Mouse (Mus musculus) layer of hippocampus, adult 9-11 months (tissue): ENCODE results near the gene Klk4.

Experiments
- DNase-seq: peaks from one replicate; pipeline ENCODE4 v3.0.0; 2022

The Klk4 gene

GRCm38 (mm10) chr7:43920582-43920981 lies 39.6 kb downstream of the Klk4 start:
- DNase-seq = no peak

- DNase-seq = no peak
Observed at GRCm38 (mm10) chr7:43921087-43921486, 40.1 kb downstream of the Klk4 start.

DNA sequence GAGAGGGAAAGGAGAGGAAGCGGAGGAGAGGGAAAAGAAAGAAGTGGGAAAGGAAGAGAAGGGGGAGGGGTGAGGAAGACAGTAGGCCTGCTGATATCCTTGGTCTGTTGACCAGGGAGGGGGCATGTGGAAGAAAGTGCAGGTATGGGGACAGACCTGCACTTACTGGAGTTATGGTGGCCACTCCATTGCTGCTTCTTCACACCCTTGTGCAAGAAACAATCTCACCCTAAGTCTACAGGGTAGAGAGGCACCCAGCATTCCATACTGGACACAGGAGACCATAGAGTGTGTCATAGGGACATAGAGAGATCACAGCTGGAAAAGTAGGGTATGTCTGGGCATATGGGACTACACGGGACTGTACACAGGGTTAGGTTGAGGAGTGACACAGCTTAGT lies 41.0 kb downstream of the Klk4 start:
- DNase-seq = no peak

DNA sequence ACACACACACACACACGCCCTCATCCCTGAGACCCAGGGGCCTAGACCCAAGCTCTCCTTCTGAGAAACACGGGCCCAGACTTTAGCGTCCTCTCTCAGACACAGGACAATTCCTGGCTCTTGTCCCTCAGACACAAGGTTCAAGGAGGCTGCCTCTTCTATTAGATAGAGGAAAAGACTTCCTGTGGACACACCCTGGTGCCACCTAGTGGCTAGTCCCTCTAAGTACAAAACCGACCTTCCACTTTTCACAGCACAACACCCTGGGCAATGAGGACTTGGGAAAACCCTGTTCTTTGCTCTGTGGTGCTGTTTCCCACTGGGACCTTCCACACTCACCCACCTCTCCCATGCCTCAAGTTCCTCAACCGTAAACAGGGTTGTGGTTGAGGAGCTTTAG lies 45.0 kb downstream of the Klk4 start:
- DNase-seq = no peak

DNA sequence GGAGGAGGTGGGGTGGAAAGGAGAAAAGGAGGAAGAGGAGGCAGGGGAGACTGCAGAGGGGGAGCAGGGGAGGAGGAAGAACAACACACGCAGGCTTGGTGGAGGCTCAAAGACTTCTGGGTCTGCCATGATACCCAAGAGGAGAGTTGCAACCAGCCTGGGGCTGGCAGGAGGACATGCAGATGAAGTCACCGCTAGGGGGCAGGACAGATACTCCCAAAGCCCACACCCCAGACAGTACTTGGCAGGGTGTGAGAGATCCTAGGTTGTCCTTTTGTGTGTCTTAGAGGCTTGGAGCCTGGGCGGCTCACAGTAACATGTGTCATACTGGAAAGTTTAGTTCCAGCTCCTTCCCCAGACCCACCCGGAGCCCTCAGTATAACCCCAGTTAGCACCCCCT lies 47.6 kb downstream of the Klk4 start:
- no peak for DNase-seq

- DNase-seq = no peak
Observed at GRCm38 (mm10) chr7:43932337-43932736, 51.4 kb downstream of the Klk4 start.

DNA sequence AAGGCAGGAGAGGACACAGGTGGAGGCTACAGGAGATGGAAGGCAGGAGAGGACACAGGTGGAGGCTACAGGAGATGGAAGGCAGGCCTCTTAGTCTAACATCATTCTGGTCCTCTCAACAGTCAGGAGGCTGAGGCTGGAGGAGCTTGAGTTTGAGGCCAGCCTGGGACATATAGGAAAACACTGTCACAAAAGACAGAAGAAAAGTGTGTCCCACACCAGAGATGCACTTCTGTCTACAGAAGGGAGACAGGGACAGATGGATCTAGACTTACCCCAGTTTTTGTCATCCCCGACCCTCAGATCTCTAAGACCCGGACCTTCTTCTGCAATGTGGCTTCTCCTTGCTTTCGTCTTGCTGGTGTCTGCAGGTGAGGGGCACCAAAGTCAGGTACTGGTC lies 52.5 kb downstream of the Klk4 start, which contains the start of gene Klk15:
Klk15 (plus strand) TSS at position 301 of the 400 bp plus-strand sequence.
- no peak for DNase-seq

GRCm38 (mm10) chr7:43934747-43935146 lies 53.8 kb downstream of the Klk4 start:
- no peak for DNase-seq
